Mouse (Mus musculus): ENCODE results near the gene Olfr1340. TPM values are rescaled to one million over a fixed set of nuclear protein-coding genes. Genes with fewer than 3 reads are reported as not detected.

Olfr1340 gene
- polyA plus RNA-seq, 1 experiment from 2014 or later: not detected

GRCm38 (mm10) chr4:118739574-118739973 lies 19.6 kb downstream of the Olfr1340 start:
- no peak for ATAC-seq (ENCODE audit: low FRiP score)
- no peak overlapping the region for H3K4me3 ChIP-seq (ENCODE audit: low read depth, low read length)
- H3K27me3 ChIP-seq (ENCODE audit: control insufficient read depth, insufficient read depth, low read length): peaks cover 3% of the 10 kb centered on the region
- H3K9ac ChIP-seq (ENCODE audit: low read depth, low read length): no peak overlapping the region
- no peak for DNase-seq (ENCODE audit: low spot score)
- no peak overlapping the region for H3K4me2 ChIP-seq (replicated peaks; ENCODE audit: low read depth, low read length)
- H3K9me3 ChIP-seq (ENCODE audit: control insufficient read depth, low read length): no peaks in the 10 kb centered on the region
- H3K36me3 ChIP-seq (ENCODE audit: control insufficient read depth, insufficient read depth, low read length): no peaks in the 10 kb centered on the region
- H3K27ac ChIP-seq (ENCODE audit: low read depth, low read length): no peak overlapping the region
- 67% methylated on average over 3 of the region's 3 CpGs for WGBS
- H3K4me1 ChIP-seq (replicated peaks; ENCODE audit: control insufficient read depth, insufficient read depth, low read length): no peaks in the 10 kb centered on the region

GRCm38 (mm10) chr4:118740988-118741698 lies 21.2 kb downstream of the Olfr1340 start:
- 4% methylated on average over 11 of the region's 11 CpGs for WGBS
- H3K9ac ChIP-seq (ENCODE audit: low read depth, low read length): no peak overlapping the region
- no peak overlapping the region for H3K27ac ChIP-seq (ENCODE audit: low read depth, low read length)
- no peak overlapping the region for H3K4me2 ChIP-seq (replicated peaks; ENCODE audit: low read depth, low read length)
- DNase-seq (ENCODE audit: low spot score) (peak; percentile 0), ATAC-seq (ENCODE audit: low FRiP score) (no peak)
- H3K27me3 ChIP-seq (ENCODE audit: control insufficient read depth, insufficient read depth, low read length): peaks cover 3% of the 10 kb centered on the region
- H3K4me3 ChIP-seq (ENCODE audit: low read depth, low read length): no peak overlapping the region
- no peaks in the 10 kb centered on the region for H3K36me3 ChIP-seq (ENCODE audit: control insufficient read depth, insufficient read depth, low read length)
- H3K4me1 ChIP-seq (replicated peaks; ENCODE audit: control insufficient read depth, insufficient read depth, low read length): no peaks in the 10 kb centered on the region
- no peaks in the 10 kb centered on the region; the same call in 1 of the 2 replicates for H3K9me3 ChIP-seq (ENCODE audit: control insufficient read depth, low read length)

- Histone ChIP-seq H3K4me3 (ENCODE audit: low read depth, low read length) (no peak overlapping the region), H3K4me2 (replicated peaks; ENCODE audit: low read depth, low read length) (no peak overlapping the region), H3K9me3 (ENCODE audit: control insufficient read depth, low read length) (no peaks in the 10 kb centered on the region; the same call in 1 of the 2 replicates), H3K27ac (ENCODE audit: low read depth, low read length) (no peak overlapping the region), H3K9ac (ENCODE audit: low read depth, low read length) (no peak overlapping the region), H3K4me1 (replicated peaks; ENCODE audit: control insufficient read depth, insufficient read depth, low read length) (no peaks in the 10 kb centered on the region), H3K36me3 (ENCODE audit: control insufficient read depth, insufficient read depth, low read length) (no peaks in the 10 kb centered on the region), H3K27me3 (ENCODE audit: control insufficient read depth, insufficient read depth, low read length) (peaks cover 3% of the 10 kb centered on the region)
- ATAC-seq (ENCODE audit: low FRiP score): no peak
- no peak for DNase-seq (ENCODE audit: low spot score)
- 6% methylated on average over 16 of the region's 16 CpGs for WGBS
Observed at GRCm38 (mm10) chr4:118741881-118742280, 21.9 kb downstream of the Olfr1340 start.

GRCm38 (mm10) chr4:118758637-118759036 lies 38.7 kb downstream of the Olfr1340 start, which contains the start of gene Olfr1338:
Gene Olfr1338 (minus strand): TSS chr4:118758737.
- no peak for ATAC-seq (ENCODE audit: low FRiP score)
- no peaks in the 10 kb centered on the region for H3K36me3 ChIP-seq (ENCODE audit: control insufficient read depth, insufficient read depth, low read length)
- no peak within 1 kb of the TSS for H3K9ac ChIP-seq (ENCODE audit: low read depth, low read length)
- H3K9me3 ChIP-seq (ENCODE audit: control insufficient read depth, low read length): no peaks in the 10 kb centered on the region
- no peaks in the 10 kb centered on the region for H3K4me1 ChIP-seq (replicated peaks; ENCODE audit: control insufficient read depth, insufficient read depth, low read length)
- DNase-seq (ENCODE audit: low spot score): no peak
- H3K4me2 ChIP-seq (replicated peaks; ENCODE audit: low read depth, low read length): no peak within 1 kb of the TSS
- H3K27ac ChIP-seq (ENCODE audit: low read depth, low read length): no peak within 1 kb of the TSS
- H3K4me3 ChIP-seq (ENCODE audit: low read depth, low read length): no peak within 1 kb of the TSS
- WGBS: 81% methylated on average over 1 of the region's 1 CpGs
- H3K27me3 ChIP-seq (ENCODE audit: control insufficient read depth, insufficient read depth, low read length): no peaks in the 10 kb centered on the region

Other genes with a start within 250 kb of the Olfr1340 start
- gene Tie1, start 230.1 kb upstream of the Olfr1340 start, polyA plus RNA-seq (2014; fragmentation: Nextera tagmentation; extraction: Ambion mirVana): 8.8 and 12.2 TPM in 2 replicates
- gene 2610528J11Rik, start 193.1 kb upstream of the Olfr1340 start, polyA plus RNA-seq (2014; fragmentation: Nextera tagmentation; extraction: Ambion mirVana): 0.77 and 2.1 TPM in 2 replicates
- 0.40 and 0.46 TPM in 2 replicates for gene Tmem125, start 176.1 kb upstream of the Olfr1340 start, polyA plus RNA-seq (2014; fragmentation: Nextera tagmentation; extraction: Ambion mirVana)
- 1.5 and 2.0 TPM in 2 replicates for gene Cfap57, start 99.4 kb upstream of the Olfr1340 start, polyA plus RNA-seq (2014; fragmentation: Nextera tagmentation; extraction: Ambion mirVana)
- 192 and 193 TPM in 2 replicates for gene Ebna1bp2, start 99.3 kb upstream of the Olfr1340 start, polyA plus RNA-seq (2014; fragmentation: Nextera tagmentation; extraction: Ambion mirVana)
- not detected in 2 replicates for gene Olfr62, start 61.2 kb upstream of the Olfr1340 start, polyA plus RNA-seq (2014; fragmentation: Nextera tagmentation; extraction: Ambion mirVana)
- gene Olfr1342, start 27.4 kb upstream of the Olfr1340 start, polyA plus RNA-seq (2014; fragmentation: Nextera tagmentation; extraction: Ambion mirVana): not detected in 2 replicates
- not detected in 2 replicates for gene Olfr1341, start 16.6 kb upstream of the Olfr1340 start, polyA plus RNA-seq (2014; fragmentation: Nextera tagmentation; extraction: Ambion mirVana)
- gene Olfr1339, start 12.0 kb downstream of the Olfr1340 start, polyA plus RNA-seq (2014; fragmentation: Nextera tagmentation; extraction: Ambion mirVana): not detected in 2 replicates
- not detected in 2 replicates for gene Olfr1338, start 38.6 kb downstream of the Olfr1340 start, polyA plus RNA-seq (2014; fragmentation: Nextera tagmentation; extraction: Ambion mirVana)
- gene Olfr1337, start 62.4 kb downstream of the Olfr1340 start, polyA plus RNA-seq (2014; fragmentation: Nextera tagmentation; extraction: Ambion mirVana): not detected in 2 replicates
- not detected in 2 replicates for gene Olfr1335, start 89.8 kb downstream of the Olfr1340 start, polyA plus RNA-seq (2014; fragmentation: Nextera tagmentation; extraction: Ambion mirVana)
- not detected in 2 replicates for gene Olfr1333, start 116.1 kb downstream of the Olfr1340 start, polyA plus RNA-seq (2014; fragmentation: Nextera tagmentation; extraction: Ambion mirVana)
- gene Olfr1331, start 144.5 kb downstream of the Olfr1340 start, polyA plus RNA-seq (2014; fragmentation: Nextera tagmentation; extraction: Ambion mirVana): not detected in 2 replicates
- gene Olfr1330, start 168.5 kb downstream of the Olfr1340 start, polyA plus RNA-seq (2014; fragmentation: Nextera tagmentation; extraction: Ambion mirVana): not detected in 2 replicates
- gene Olfr1329, start 197.3 kb downstream of the Olfr1340 start, polyA plus RNA-seq (2014; fragmentation: Nextera tagmentation; extraction: Ambion mirVana): not detected in 2 replicates
- 0.07 TPM in 1 of 2 replicates, not detected in the other for gene Olfr1328, start 218.5 kb downstream of the Olfr1340 start, polyA plus RNA-seq (2014; fragmentation: Nextera tagmentation; extraction: Ambion mirVana)
- gene Lao1, start 241.4 kb downstream of the Olfr1340 start, polyA plus RNA-seq (2014; fragmentation: Nextera tagmentation; extraction: Ambion mirVana): not detected in 2 replicates